Mouse (Mus musculus): ENCODE results near the gene Fuom.

- peak; percentile 60 for TF ChIP-seq CTCF (IDR thresholded peaks at IDR 0.05; ENCODE audit: borderline replicate concordance, extremely low read depth, insufficient read depth, insufficient read length)
- TF ChIP-seq POLR2A (IDR thresholded peaks at IDR 0.05; ENCODE audit: borderline replicate concordance, extremely low read depth, insufficient read depth, insufficient read length, poor library complexity, severe bottlenecking): no peak
These were observed 39.9 kb downstream of the Fuom start for GRCm38 (mm10) chr7:140062307-140062706.
